Mouse (Mus musculus) embryonic facial prominence, embryonic 11.5 days (tissue): ENCODE measurements around the gene Hormad2. TPM values are rescaled to one million over a fixed set of nuclear protein-coding genes. Genes with fewer than 3 reads are reported as not detected.

ENCODE experiments used
- ATAC-seq: fragments of 200-750 bp; cut with Nextera tagmentation; replicated peaks from 2 replicates; pipeline ENCODE4 v1.8.0; 2017; ENCODE audit warnings: low read depth; ENCODE audit not compliant: insufficient number of reproducible peaks, low FRiP score, low TSS enrichment
- DNase-seq: peaks from one replicate; pipeline ENCODE4 v3.0.0-alpha.2; 2015; ENCODE audit warnings: low spot score
- H3K27ac ChIP-seq: fragments of 300-500 bp; sonication (generic); replicated peaks from 2 replicates; pipeline ENCODE4 v1.5.1; 2014; ENCODE audit warnings: mild to moderate bottlenecking, low read depth, low read length, control low read depth
- H3K27me3 ChIP-seq: fragments of 300-500 bp; sonication (generic); 2 replicates; pipeline ENCODE4 v1.6.1; 2014; ENCODE audit warnings: mild to moderate bottlenecking, low read length, moderate library complexity, mixed read lengths; ENCODE audit not compliant: control insufficient read depth, insufficient read depth
- H3K36me3 ChIP-seq: fragments of 300-500 bp; sonication (generic); replicated peaks from 2 replicates; pipeline ENCODE4 v1.6.1; 2014; ENCODE audit warnings: low read depth, mild to moderate bottlenecking, low read length, moderate library complexity, mixed read lengths; ENCODE audit not compliant: control insufficient read depth, insufficient read depth
- H3K4me1 ChIP-seq: fragments of 300-500 bp; sonication (generic); 2 replicates; pipeline ENCODE4 v1.6.1; 2014; ENCODE audit warnings: low read length, mixed read lengths; ENCODE audit not compliant: control insufficient read depth, insufficient read depth
- H3K4me2 ChIP-seq: fragments of 300-500 bp; sonication (generic); 2 replicates; pipeline ENCODE4 v1.6.1; 2014; ENCODE audit warnings: low read depth, mild to moderate bottlenecking, control low read depth, low read length, moderate library complexity
- H3K4me3 ChIP-seq: fragments of 300-500 bp; sonication (generic); 2 replicates; pipeline ENCODE4 v1.5.1; 2014; ENCODE audit warnings: low read depth, low read length, control low read depth
- H3K9ac ChIP-seq: fragments of 300-500 bp; sonication (generic); replicated peaks from 2 replicates; pipeline ENCODE4 v1.6.1; 2014; ENCODE audit warnings: mild to moderate bottlenecking, control low read depth, low read length
- H3K9me3 ChIP-seq: fragments of 300-500 bp; sonication (generic); replicated peaks from 2 replicates; pipeline ENCODE4 v1.6.1; 2016; ENCODE audit warnings: mild to moderate bottlenecking, low read length, inconsistent platforms, mixed read lengths; ENCODE audit not compliant: control insufficient read depth
- WGBS: fragments of 180-500 bp; shearing (Covaris S2); extraction: QIAGEN DNeasy Blood & Tissue Kit; methylation state at CpG from one replicate; pipeline ENCODE4 v1.1.7; 2014; 5-methylcytosine and 5-hydroxymethylcytosine counted together
- polyA plus RNA-seq: library from polyadenylated mRNA; unstranded; fragments of >200 nt; fragmentation: Nextera tagmentation; extraction: Ambion mirVana; gene quantifications from 2 replicates; pipeline ENCODE4 v1.2.1, GENCODE M21; 2014

Hormad2 gene
- polyA plus RNA-seq, 1 experiment from 2014 or later = 0.56 TPM

GRCm38 (mm10) chr11:4412294-4412693 lies 28.6 kb downstream of the Hormad2 start:
- no peak overlapping the region for H3K4me2 ChIP-seq
- no peaks in the 10 kb centered on the region for H3K9me3 ChIP-seq
- H3K9ac ChIP-seq = no peak overlapping the region
- no peak overlapping the region for H3K4me3 ChIP-seq
- no peaks in the 10 kb centered on the region for H3K4me1 ChIP-seq
- WGBS = 91% methylated on average over 4 of the region's 4 CpGs
- no peak overlapping the region for H3K27ac ChIP-seq
- H3K27me3 ChIP-seq = no peaks in the 10 kb centered on the region
- no peak for DNase-seq
- H3K36me3 ChIP-seq = no peaks in the 10 kb centered on the region
- no peak for ATAC-seq

GRCm38 (mm10) chr11:4404277-4404676 lies 36.6 kb downstream of the Hormad2 start:
- 38% methylated on average over 4 of the region's 4 CpGs for WGBS
- H3K27ac ChIP-seq = no peak overlapping the region

GRCm38 (mm10) chr11:4403381-4403780 lies 37.5 kb downstream of the Hormad2 start:
- Histone ChIP-seq H3K9ac (no peak overlapping the region), H3K4me2 (no peak overlapping the region), H3K4me3 (no peak overlapping the region), H3K27ac (no peak overlapping the region), H3K27me3 (no peaks in the 10 kb centered on the region), H3K36me3 (no peaks in the 10 kb centered on the region), H3K4me1 (no peaks in the 10 kb centered on the region), H3K9me3 (no peaks in the 10 kb centered on the region)
- DNase-seq = no peak
- WGBS = 82% methylated on average over 7 of the region's 7 CpGs
- ATAC-seq = no peak

More at GRCm38 (mm10) chr11:4404277-4404676, 36.6 kb downstream of the Hormad2 start:
- Histone ChIP-seq H3K9ac (no peak overlapping the region), H3K4me1 (no peaks in the 10 kb centered on the region), H3K36me3 (no peaks in the 10 kb centered on the region), H3K4me2 (no peak overlapping the region), H3K27me3 (no peaks in the 10 kb centered on the region), H3K4me3 (no peak overlapping the region), H3K9me3 (no peaks in the 10 kb centered on the region)
- DNase-seq = no peak
- ATAC-seq = no peak

- Histone ChIP-seq H3K9me3 (no peaks in the 10 kb centered on the region), H3K4me1 (no peaks in the 10 kb centered on the region), H3K4me3 (no peak overlapping the region), H3K36me3 (no peaks in the 10 kb centered on the region), H3K4me2 (no peak overlapping the region), H3K9ac (no peak overlapping the region), H3K27ac (no peak overlapping the region), H3K27me3 (no peaks in the 10 kb centered on the region)
- ATAC-seq = no peak
- 50% methylated on average over 5 of the region's 5 CpGs for WGBS
- DNase-seq = no peak
Measured at GRCm38 (mm10) chr11:4401251-4401650, 39.7 kb downstream of the Hormad2 start.

- Histone ChIP-seq H3K27me3 (no peaks in the 10 kb centered on the region), H3K4me1 (no peaks in the 10 kb centered on the region), H3K9ac (no peak overlapping the region), H3K9me3 (no peaks in the 10 kb centered on the region), H3K27ac (no peak overlapping the region), H3K4me3 (no peak overlapping the region), H3K36me3 (no peaks in the 10 kb centered on the region), H3K4me2 (no peak overlapping the region)
- no peak for DNase-seq
- no peak for ATAC-seq
Measured at GRCm38 (mm10) chr11:4394226-4394625, 46.7 kb downstream of the Hormad2 start.

- Histone ChIP-seq H3K4me2 (no peak overlapping the region), H3K4me1 (no peaks in the 10 kb centered on the region), H3K36me3 (no peaks in the 10 kb centered on the region), H3K27ac (no peak overlapping the region), H3K4me3 (no peak overlapping the region), H3K9ac (no peak overlapping the region), H3K9me3 (no peaks in the 10 kb centered on the region), H3K27me3 (no peaks in the 10 kb centered on the region)
- ATAC-seq (no peak), DNase-seq (no peak)
- WGBS = 13% methylated on average over 2 of the region's 2 CpGs
Measured at GRCm38 (mm10) chr11:4388018-4388417, 52.9 kb downstream of the Hormad2 start.

- 81% methylated on average over 7 of the region's 7 CpGs for WGBS
Measured at GRCm38 (mm10) chr11:4382321-4382720, 58.6 kb downstream of the Hormad2 start.

GRCm38 (mm10) chr11:4379857-4380256 lies 61.0 kb downstream of the Hormad2 start:
- Histone ChIP-seq H3K27me3 (no peaks in the 10 kb centered on the region), H3K9ac (no peak overlapping the region), H3K9me3 (no peaks in the 10 kb centered on the region), H3K36me3 (no peaks in the 10 kb centered on the region), H3K4me3 (no peak overlapping the region), H3K27ac (no peak overlapping the region), H3K4me1 (no peaks in the 10 kb centered on the region), H3K4me2 (no peak overlapping the region)
- no peak for ATAC-seq
- 81% methylated on average over 4 of the region's 4 CpGs for WGBS
- no peak for DNase-seq

More at GRCm38 (mm10) chr11:4382321-4382720, 58.6 kb downstream of the Hormad2 start:
- Histone ChIP-seq H3K27ac (no peak overlapping the region), H3K27me3 (no peaks in the 10 kb centered on the region), H3K9ac (no peak overlapping the region), H3K4me2 (no peak overlapping the region), H3K36me3 (no peaks in the 10 kb centered on the region), H3K9me3 (no peaks in the 10 kb centered on the region), H3K4me1 (no peaks in the 10 kb centered on the region), H3K4me3 (no peak overlapping the region)
- ATAC-seq = no peak
- DNase-seq = no peak
